Mouse (Mus musculus) left cerebral cortex, postnatal 10 days (tissue): ENCODE measurements at regions not wholly inside any gene's neighbourhood (a gene's known extent, or its start where the extent isn't known, plus 50 kb on each side); places are given as distances from the start of the nearest gene placed in this dataset.
A peak's percentile ranks its signal among the peaks of the same experiment; 100 is the strongest.

Experiments
- DNase-seq, 2 experiments: peaks; one replicate each; pipeline ENCODE4 v3.0.0; 2021 to 2022; ENCODE audit warnings: low spot score in 2 of 2, mixed read lengths in 1 of 2; ENCODE audit errors: extremely low spot score in 1 of 2
- intact Hi-C: fragments of 180-260 bp; cut with DNase I; formaldehyde crosslinking; loops from one replicate; pipeline ENCODE4 v1.15.1; 2025

GRCm38 (mm10) chr1:185681610-185682457 lies 227.2 kb downstream of the Slc30a10 start:
- DNase-seq, result peak; percentile 64 to 82
- intact Hi-C loops, result loop anchor here (2.0 to 10.0 kb wide), 4 partner anchors 135 to 1041 kb away; no protein-coding TSS in a partner anchor

GRCm38 (mm10) chr1:185682458-185682750 lies 227.8 kb downstream of the Slc30a10 start:
- intact Hi-C loops, result loop anchor here (2.0 to 10.0 kb wide), 4 partner anchors 135 to 1040 kb away; no protein-coding TSS in a partner anchor

GRCm38 (mm10) chr1:185684638-185685037 lies 230.0 kb downstream of the Slc30a10 start:
- intact Hi-C loops, result loop anchor here (5.0 to 10.0 kb wide), 3 partner anchors 137 to 500 kb away; no protein-coding TSS in a partner anchor
- DNase-seq, result peak in 1 of 2 experiments; percentile 34

More at GRCm38 (mm10) chr1:185682458-185682750, 227.8 kb downstream of the Slc30a10 start:
- DNase-seq, result no peak

GRCm38 (mm10) chr1:185688506-185688905 lies 233.9 kb downstream of the Slc30a10 start:
- intact Hi-C loops, result loop anchor here (10.0 kb wide), 2 partner anchors 406 to 496 kb away; no protein-coding TSS in a partner anchor
- no peak for DNase-seq

DNA sequence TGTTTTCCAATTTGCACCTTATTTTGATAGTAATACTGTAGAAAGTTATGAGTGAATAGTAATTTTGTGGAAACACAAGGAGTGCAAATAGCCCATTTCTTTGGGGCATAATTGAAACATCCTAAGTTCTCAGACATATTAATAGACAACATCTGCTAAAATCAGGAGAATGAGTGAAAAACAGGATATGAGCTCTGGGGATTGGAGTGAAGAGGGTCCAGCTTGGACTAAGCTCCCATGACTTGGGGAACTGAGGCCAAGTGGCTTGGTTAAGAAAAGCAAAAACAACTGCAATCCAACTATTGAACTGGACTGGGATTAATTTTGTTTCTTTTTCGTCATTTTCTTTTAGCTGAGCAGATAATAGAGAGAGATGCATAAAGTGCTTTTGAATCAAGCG lies 240.7 kb downstream of the Slc30a10 start:
- intact Hi-C loops, result no loop called here
- DNase-seq, result no peak

GRCm38 (mm10) chr1:185699758-185700157 lies 245.1 kb downstream of the Slc30a10 start:
- intact Hi-C loops, result no loop called here
- DNase-seq, result no peak

DNA sequence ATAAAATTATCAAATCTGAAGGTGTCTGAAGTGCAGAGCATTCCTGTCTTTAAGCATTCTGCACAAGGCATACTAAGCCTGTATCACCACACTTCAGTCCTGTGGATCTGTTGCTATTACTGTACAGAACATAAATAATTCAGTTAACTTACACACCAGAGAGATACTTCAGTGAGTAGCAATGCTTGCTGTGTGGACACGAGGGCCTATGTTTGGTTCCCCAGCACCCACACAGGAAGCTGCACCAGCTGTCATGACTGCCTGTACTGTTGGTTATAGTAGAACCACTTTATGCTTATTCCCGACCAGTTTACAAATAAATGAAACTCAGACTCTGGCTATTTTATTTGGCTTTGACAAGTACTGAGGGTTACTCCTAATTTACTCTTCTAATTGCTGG lies 271.7 kb downstream of the Slc30a10 start:
- no peak for DNase-seq
- intact Hi-C loops, result no loop called here

GRCm38 (mm10) chr1:185726811-185727210 lies 272.2 kb downstream of the Slc30a10 start:
- intact Hi-C loops, result no loop called here
- no peak for DNase-seq

- intact Hi-C loops, result no loop called here
- DNase-seq, result no peak
Observed at GRCm38 (mm10) chr1:185727749-185728148, 273.1 kb downstream of the Slc30a10 start.

GRCm38 (mm10) chr1:185728406-185728805 lies 273.8 kb downstream of the Slc30a10 start:
- no peak for DNase-seq
- intact Hi-C loops, result no loop called here

DNA sequence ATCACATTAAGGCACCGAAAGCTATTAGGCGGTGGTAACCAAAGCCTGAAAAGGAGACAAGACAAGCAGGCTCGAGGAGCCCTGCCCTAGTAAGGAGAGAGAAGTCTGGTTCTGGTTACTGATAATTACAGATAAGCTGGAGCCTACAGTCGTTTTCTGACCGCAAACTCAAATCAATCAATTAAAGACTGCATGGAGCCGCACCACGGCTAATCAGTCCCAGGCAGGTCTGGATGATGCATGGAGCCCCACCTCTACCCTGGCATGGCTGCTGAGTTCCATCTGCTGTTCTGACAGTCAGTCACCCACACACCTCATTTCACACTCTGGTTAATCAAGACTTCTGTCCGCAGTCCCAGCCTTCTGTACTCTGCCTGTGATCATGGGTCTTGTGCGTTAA lies 276.4 kb downstream of the Slc30a10 start:
- no peak for DNase-seq
- intact Hi-C loops, result no loop called here

DNA sequence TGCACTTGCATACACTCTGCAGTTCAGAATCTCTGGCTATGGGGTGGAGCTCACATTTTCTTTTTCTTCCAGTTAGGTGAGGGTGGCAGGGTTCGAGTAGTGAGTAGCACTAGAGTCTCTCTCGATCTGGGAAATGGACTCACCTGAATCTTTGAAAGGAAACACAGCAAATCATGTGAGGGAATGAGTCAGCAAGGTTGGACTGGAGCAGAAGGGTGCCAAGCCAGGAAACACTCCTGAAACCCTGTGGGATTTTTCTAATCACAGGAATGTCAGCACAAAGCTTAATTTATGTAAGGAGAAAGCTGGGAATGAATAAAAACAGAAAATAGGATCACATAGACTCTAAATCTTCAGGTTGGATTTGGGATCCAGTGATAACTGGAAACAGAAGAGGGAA lies 282.1 kb downstream of the Slc30a10 start:
- no peak for DNase-seq
- intact Hi-C loops, result no loop called here

- intact Hi-C loops, result no loop called here
- DNase-seq, result peak in 1 of 2 experiments; percentile 7
Observed at GRCm38 (mm10) chr1:185741034-185741890, 286.6 kb downstream of the Slc30a10 start.

- intact Hi-C loops, result no loop called here
- no peak for DNase-seq
Observed at GRCm38 (mm10) chr1:185749251-185749650, 294.6 kb downstream of the Slc30a10 start.

- DNase-seq, result no peak
- intact Hi-C loops, result no loop called here
Observed at GRCm38 (mm10) chr1:185754486-185755290, 300.0 kb downstream of the Slc30a10 start.

GRCm38 (mm10) chr1:185757376-185757775 lies 302.7 kb downstream of the Slc30a10 start:
- intact Hi-C loops, result no loop called here
- DNase-seq, result no peak

- intact Hi-C loops, result no loop called here
- DNase-seq, result no peak
Observed at GRCm38 (mm10) chr1:185774202-185774601, 319.6 kb downstream of the Slc30a10 start.

DNA sequence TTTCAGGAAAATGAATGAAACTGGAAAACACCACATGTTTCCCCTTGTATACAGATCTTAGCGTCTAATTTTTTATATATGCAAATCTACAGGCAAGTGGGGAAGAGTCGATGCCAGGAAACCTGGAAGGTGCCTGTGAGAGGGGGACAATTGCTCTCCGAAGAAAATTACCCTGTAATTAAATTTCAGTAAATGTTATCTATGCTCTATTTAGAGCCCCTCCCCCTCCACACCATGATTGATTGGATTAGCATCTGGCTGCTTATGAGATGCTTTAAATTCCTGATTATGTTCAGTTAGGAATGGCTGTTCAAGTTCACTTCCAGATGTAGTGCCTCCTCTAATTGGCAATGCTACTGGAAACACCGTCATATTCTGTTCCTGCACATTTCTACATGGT lies 325.0 kb downstream of the Slc30a10 start:
- DNase-seq, result no peak
- intact Hi-C loops, result no loop called here

- intact Hi-C loops, result no loop called here
- DNase-seq, result no peak
Observed at GRCm38 (mm10) chr1:185802156-185802555, 315.0 kb downstream of the Lyplal1 start.
